Mouse (Mus musculus): ENCODE measurements around the gene Elk1. TPM values are rescaled to one million over a fixed set of nuclear protein-coding genes. Genes with fewer than 3 reads are reported as not detected.

Elk1 gene
- polyA plus RNA-seq, 1 experiment from 2014 or later: 8.2 TPM

Other genes starting within 250 kb of the Elk1 start
- 68.2 and 70.8 TPM in 2 replicates for gene Usp11, start 246.7 kb downstream of the Elk1 start, polyA plus RNA-seq (2014; fragmentation: Nextera tagmentation; extraction: Ambion mirVana)
- gene Araf, start 152.8 kb downstream of the Elk1 start, polyA plus RNA-seq (2014; fragmentation: Nextera tagmentation; extraction: Ambion mirVana): 68.0 and 74.8 TPM in 2 replicates
- 12.0 and 15.2 TPM in 2 replicates for gene Timp1, start 80.4 kb downstream of the Elk1 start, polyA plus RNA-seq (2014; fragmentation: Nextera tagmentation; extraction: Ambion mirVana)
- gene Syn1, start 29.6 kb downstream of the Elk1 start, polyA plus RNA-seq (2014; fragmentation: Nextera tagmentation; extraction: Ambion mirVana): 3.6 and 4.0 TPM in 2 replicates
- 2.1 and 3.4 TPM in 2 replicates for gene Cfp, start 19.1 kb downstream of the Elk1 start, polyA plus RNA-seq (2014; fragmentation: Nextera tagmentation; extraction: Ambion mirVana)
- 54.9 and 55.0 TPM in 2 replicates for gene Uxt, start 11.4 kb upstream of the Elk1 start, polyA plus RNA-seq (2014; fragmentation: Nextera tagmentation; extraction: Ambion mirVana)
- 6.4 and 6.7 TPM in 2 replicates for gene Zfp182, start 111.7 kb upstream of the Elk1 start, polyA plus RNA-seq (2014; fragmentation: Nextera tagmentation; extraction: Ambion mirVana)
- not detected in 2 replicates for gene Spaca5, start 117.8 kb upstream of the Elk1 start, polyA plus RNA-seq (2014; fragmentation: Nextera tagmentation; extraction: Ambion mirVana)
- gene Zfp300, start 138.9 kb upstream of the Elk1 start, polyA plus RNA-seq (2014; fragmentation: Nextera tagmentation; extraction: Ambion mirVana): 3.2 and 3.3 TPM in 2 replicates
- not detected in 2 replicates for gene Ssxa1, start 165.2 kb upstream of the Elk1 start, polyA plus RNA-seq (2014; fragmentation: Nextera tagmentation; extraction: Ambion mirVana)
- gene Gm21876, start 225.0 kb upstream of the Elk1 start, polyA plus RNA-seq (2014; fragmentation: Nextera tagmentation; extraction: Ambion mirVana): not detected in 2 replicates